Mouse (Mus musculus): ENCODE measurements around the gene Myh9. TPM values are rescaled to one million over a fixed set of nuclear protein-coding genes. Genes with fewer than 3 reads are reported as not detected.
A peak's percentile ranks its signal among the peaks of the same experiment; 100 is the strongest.

Gene Myh9
- total RNA-seq, 4 experiments from 2014 or later, result 33.4 to 51.3 (median 39.4) TPM

DNA sequence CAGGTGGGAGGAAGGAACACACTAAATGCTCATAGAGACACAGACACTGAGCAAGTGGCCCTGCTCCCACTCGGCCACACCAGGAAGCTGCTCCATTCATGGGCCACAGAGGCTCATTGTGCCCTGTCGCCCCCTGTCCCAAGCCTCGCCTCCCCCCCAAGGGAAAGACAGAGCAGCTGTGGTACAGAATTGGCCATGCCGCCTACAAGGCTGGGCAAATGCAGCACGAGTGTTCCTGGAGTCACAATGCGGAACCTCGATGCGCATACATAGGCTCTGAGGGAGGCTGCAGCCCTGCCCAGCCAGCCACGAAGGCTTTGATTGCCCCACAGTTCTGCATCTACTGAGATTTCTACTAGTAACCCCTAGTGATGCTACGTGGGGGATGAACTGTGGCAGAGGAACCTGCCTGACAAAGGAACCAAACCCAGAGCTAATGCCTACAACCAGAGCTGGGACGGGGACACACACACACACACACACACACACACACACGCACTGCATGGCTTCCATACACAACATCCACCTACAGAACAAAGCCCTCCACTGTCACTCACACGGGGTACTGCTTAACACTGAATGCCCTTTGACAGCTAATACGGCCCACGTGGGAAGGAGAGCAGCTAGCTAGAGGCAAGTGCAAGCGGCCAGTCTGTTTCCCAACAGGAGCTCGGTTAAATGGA, 31.4 kb downstream of the Myh9 start:
- DNase-seq (ENCODE audit: low spot score in 2 of 2), result no peak

- DNase-seq (ENCODE audit: low spot score in 2 of 2), result no peak
These were observed 32.5 kb downstream of the Myh9 start for GRCm38 (mm10) chr15:77809434-77809833.

DNA sequence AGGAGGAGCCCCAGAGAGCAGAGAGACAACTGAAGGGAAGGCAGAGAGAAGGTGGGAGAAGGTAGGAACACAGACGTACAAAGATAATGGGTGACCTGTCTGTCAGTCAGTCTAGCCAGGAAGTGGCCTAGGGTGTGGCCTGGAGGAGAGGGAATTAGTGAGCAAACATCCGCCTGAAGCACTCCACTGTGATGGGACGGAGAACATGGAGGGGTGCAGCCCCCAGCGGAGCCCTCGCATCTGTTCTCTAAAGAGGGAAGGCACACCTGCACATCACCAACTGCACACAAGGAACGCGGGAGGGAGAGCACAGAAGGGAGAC, 34.8 kb downstream of the Myh9 start:
- DNase-seq (ENCODE audit: low spot score in 2 of 2), result no peak

GRCm38 (mm10) chr15:77806565-77807263, 35.3 kb downstream of the Myh9 start:
- no peak for DNase-seq (ENCODE audit: low spot score in 2 of 2)

- no peak for DNase-seq (ENCODE audit: low spot score in 2 of 2)
These were observed 36.3 kb downstream of the Myh9 start for GRCm38 (mm10) chr15:77805657-77806056.

DNA sequence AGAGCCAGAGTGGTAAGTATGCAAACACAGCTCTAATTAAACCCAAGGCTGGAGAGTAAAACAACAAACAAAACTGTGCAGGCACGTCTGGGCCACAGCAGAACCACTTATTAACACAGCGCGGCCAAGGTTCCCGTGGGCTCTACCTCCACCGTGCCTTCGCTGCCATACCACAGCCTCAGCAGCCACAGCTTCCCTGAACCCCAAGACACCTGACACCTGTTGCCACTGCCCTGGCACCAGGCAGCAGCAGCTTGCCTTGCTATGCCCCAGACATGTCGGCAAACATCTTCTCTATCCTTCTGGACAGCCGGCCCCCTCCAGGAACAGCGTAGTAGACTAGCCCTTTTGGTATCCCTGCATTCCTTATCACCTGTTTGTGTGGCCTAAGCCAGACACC, 37.0 kb downstream of the Myh9 start:
- no peak for DNase-seq (ENCODE audit: low spot score in 2 of 2)

- no peak for DNase-seq (ENCODE audit: low spot score in 2 of 2)
These were observed 37.5 kb downstream of the Myh9 start for GRCm38 (mm10) chr15:77804460-77804859.

DNA sequence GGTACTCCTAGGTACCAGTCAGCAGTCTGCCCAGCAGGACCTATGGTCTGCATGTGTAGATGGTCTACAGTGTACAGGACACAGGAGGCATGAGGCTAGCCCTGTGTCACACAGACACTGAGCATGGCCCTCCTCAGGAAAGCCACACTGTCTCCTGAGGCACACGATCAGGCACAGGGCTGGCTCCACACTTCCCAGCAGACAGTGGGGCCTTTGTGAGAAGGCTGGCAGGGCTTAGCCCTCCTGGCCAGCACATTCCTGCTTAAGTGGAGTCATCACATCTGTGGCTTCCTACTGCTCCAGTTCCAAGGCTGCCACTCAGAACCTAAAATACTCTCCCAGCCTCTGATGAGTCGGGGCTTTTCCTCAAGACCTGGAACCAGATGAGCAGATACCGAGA, 38.2 kb downstream of the Myh9 start:
- no peak for DNase-seq (ENCODE audit: low spot score in 2 of 2)

DNA sequence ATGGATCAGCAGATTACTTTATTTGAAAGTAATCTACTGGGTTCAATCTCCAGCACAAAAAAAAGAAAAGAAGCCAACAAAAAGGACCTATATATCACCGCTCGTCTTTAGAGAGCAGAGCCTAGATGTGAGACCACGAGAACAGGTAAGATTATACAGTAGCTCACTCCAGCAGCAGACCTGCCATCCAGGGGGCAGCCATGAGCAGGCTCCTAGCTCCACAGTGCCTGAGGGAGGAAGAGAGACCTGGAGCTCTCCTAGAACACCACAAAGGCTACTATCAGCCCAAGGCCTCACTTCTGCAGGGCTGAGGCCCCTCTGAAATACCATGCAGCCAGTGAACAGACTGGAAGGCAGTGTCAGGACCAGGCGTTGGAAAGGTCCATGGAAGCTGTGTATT, 39.0 kb downstream of the Myh9 start:
- no peak for DNase-seq (ENCODE audit: low spot score in 2 of 2)

DNA sequence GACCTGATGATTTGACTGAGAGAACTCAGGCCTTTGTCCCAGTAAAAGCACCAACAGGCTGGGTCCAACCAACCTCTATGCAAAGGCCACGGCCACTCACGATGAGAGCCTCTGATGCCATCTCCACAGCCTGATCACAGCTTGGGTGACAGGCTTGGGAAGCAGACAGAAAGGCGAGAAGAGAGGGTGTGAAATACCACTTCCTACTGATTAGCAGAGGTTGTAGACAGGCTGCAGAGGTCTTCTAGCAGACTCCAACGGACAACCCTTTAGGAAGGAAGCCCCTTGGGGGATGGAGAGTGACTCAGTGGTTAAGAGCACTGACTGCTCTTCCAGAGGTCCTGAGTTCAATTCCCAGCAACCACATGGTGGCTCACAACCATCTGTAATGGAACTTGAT, 40.8 kb downstream of the Myh9 start:
- no peak for DNase-seq (ENCODE audit: low spot score in 2 of 2)

DNA sequence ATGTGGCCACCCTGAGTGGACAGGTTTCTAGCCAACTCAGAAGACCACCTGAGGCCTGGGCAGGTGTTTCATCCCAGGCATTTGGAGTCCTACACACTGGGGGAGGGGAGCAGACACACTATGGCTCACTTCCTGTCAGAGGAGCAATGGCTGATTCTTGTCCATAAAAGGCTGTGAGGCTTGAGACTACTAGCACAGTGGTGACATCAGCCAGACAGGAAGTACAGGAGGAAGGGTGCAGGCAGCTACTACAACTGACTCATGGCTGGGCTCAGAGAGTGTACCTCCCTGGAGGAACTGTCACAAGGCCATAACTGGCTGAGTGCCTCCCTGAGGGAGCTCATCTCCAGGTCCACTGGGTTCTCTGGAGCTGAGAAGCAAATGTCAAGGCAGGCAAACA, 41.5 kb downstream of the Myh9 start:
- DNase-seq (ENCODE audit: low spot score in 2 of 2), result peak; percentile 40 to 56

DNA sequence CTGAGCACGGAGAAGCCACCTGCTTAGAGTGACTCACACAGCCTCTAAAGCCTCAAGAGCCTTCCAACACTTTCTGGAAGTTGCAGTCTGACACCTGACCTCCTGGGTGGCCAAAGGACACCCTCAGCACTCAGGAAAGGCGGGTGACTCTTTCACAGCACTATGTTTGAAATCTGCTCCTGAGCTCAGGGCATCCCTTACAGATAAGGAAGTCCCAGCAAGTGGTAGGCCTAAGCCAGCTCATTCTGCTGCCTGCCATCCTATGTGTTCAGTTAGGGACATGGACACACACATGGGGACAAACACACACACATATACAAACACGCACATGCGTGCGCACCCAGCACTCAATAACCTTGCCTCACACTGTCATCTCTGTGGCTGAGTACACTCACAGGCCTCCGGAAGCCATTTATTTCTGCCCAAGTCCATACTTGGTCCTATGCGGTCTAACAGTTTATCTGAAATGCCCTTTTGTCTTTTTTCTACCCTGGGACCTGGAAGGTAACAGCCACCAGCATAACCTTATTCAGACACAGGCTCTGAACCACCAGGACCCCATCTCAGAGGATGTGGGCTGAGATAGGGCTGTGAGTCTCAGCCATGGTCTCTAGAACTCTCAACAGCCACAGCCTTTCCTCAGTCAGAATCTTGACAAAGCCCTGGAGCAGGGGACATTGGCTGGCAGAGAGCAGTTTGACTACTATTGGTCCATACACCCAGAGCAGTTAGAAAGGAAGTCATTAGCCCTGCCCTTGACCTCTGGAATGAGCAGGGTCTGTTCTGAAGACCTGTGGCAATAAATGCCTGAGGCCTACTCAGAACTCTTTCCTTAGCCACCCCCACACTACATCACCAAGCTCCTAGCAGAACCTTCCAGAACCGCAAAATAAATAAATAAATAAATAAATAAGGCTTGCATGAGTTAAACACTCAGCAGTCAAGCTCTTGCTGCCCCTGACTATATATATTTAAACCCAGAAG, 42.2 kb downstream of the Myh9 start:
- no peak for DNase-seq (ENCODE audit: low spot score in 2 of 2)

DNA sequence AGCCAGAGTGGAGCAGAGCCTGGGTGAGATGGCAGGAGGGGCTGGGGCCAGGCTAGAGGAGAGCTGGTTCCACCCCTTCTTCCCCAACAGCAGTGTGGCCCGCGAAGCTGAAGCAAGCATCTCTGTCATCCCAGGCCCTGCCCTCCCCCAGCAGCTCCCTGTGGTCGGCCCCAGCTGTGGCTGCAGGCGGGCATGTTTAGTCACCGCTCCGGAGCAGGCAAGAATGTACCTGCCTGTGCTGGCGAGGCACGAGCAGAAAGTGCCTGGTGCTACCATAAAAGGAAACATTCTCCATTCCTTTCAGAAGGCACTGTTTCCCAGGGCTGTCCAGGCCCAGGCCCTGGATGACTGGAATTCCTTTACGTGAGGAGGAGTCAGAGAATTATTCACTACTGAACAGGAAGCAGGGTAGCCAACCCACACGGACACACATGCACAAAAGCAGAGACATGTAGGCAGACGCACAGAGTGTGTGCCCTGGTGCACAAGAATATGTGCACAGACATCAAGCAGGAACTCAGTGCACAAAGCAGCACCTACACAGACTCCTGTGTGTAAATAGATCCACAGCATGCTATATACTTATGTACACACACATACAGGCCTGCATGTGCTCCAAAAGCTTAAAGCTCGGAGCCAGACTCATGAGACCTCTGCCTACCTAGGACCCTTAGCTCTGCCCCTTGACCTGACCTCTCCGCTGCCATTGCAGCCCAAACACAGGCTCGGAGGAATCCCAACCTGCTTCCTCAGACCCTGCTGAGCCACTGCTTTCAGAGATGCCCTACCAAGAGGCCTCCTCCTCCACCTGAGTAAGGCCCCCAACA, 43.1 kb downstream of the Myh9 start:
- DNase-seq (ENCODE audit: low spot score in 2 of 2), result no peak

DNA sequence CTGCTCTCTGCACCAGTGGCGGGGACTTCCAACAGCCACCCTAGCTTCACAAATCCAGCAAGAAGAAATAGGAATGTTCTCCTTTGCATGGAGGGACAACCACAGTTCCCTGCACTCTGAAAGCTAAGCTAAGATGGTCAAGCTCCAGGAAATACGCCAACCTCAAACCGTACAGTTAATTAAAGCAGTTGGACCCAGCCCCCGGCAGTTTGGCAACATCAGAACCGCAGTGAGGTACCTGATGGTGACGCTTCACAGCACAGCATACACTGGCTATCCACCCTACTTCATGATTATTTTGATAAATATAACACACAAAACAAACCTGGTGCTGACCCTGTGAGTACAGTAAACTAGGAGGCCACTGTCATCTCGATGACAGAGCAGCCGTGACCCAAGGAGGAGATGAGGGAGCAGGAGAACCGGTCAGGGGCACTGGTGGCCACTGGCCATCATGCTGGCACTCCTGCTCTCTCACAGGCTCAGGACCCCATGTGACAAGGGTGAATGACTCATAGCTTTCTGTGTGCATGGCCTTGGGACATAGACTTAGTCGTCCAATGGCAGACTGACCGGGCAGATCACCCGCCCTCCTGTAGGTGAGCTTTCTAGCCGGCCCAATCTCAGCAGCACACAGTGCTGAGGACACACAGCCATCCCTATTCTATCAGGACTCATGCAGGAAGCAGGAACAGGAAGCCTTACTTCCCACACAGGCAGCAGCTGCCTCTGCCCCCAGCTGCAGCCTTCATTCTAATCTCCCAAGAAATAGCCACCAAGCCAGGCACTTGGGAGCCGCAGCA, 44.2 kb downstream of the Myh9 start:
- DNase-seq (ENCODE audit: low spot score in 2 of 2), result no peak

GRCm38 (mm10) chr15:77796409-77797035, 45.5 kb downstream of the Myh9 start:
- no peak for DNase-seq (ENCODE audit: low spot score in 2 of 2)

- no peak for DNase-seq (ENCODE audit: low spot score in 2 of 2)
These were observed 47.0 kb downstream of the Myh9 start for GRCm38 (mm10) chr15:77794908-77795356.

DNA sequence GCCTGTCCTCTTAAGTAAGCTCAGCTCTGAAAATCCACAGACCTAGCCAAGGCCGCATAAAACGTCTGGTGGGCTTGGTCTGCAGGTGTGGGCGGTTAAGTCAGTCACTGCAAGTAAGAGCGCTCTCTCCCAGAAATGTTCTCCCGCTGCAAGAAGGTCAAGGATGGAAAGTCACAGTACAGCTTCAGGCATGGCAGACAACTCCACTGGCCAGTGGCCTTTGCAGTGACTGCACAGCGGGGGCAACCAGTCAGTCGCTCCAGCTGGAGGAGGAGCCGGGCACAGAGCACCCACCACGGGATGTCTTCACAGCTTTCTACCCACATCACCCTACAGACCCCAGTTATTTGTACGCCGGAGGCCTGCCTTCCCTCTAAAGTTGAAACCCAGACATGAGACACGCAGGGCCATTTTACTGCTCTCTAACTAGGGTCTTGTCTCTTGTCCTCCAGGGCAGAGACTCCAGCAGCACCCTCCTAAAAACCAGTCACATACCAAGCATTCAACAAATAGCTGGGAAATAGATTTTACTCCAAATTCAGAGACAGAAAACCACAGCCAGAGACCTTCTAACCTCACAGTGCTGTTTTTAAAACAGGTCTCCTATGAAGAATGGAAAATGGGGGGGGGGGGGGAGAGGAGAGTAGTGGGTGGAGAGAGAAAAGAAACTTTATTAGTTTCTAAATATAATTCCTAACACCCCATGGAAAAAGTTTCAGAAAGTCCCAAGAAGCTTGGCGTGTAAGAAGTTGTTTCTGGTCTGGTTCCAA, 47.7 kb downstream of the Myh9 start:
- DNase-seq (ENCODE audit: low spot score in 2 of 2), result no peak

DNA sequence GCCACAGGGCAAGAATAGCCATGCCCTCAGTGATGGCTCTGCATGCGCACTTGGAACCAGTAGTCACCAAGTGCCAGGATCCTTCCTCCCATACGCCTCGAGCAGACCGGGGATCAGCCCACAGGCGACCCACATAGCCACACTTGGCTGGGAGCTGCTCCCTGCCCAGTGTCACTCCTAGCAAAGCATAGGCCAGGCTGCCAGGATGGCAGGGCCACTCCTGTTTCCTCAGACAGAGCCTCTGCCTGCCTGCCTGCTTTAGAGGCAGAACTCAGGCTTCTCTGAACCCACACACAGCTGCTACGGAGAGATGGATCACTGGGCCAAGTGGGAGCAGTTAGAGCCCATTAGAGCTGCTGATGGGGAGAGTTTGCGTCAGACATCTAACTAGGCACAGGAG, 48.4 kb downstream of the Myh9 start:
- DNase-seq (ENCODE audit: low spot score in 2 of 2), result peak in 1 of 2 experiments; percentile 62

- no peak for DNase-seq (ENCODE audit: low spot score in 2 of 2)
These were observed 48.9 kb downstream of the Myh9 start for GRCm38 (mm10) chr15:77793094-77793493.

Measured in gastrocnemius, adult 8-10 months (tissue).